ENCODE assay signal across 8 mouse cellular contexts in genomic region chr14:48370322-48370721, GRCm38 (mm10).
A peak's percentile ranks its signal among the peaks of the same experiment; 100 is the strongest.
DNase-seq lines count a peak whose midpoint lies in the region; ATAC-seq and TF ChIP-seq lines count a peak whose summit lies in the region.

No protein-coding gene starts in this region.

- no peaks in the 10 kb centered on the region for H3K4me1 ChIP-seq in heart, embryonic 11.5 days (ENCODE audit: control insufficient read depth, insufficient read depth, low read length)
- no peaks in the 10 kb centered on the region for H3K4me1 ChIP-seq in G1E (ENCODE audit: insufficient read depth, low read depth, low read length)
- no peaks in the 10 kb centered on the region for H3K4me1 ChIP-seq in embryonic facial prominence, embryonic 14.5 days (ENCODE audit: control insufficient read depth, insufficient read depth, low read length)

- no peaks in the 10 kb centered on the region for H3K36me3 ChIP-seq in heart, embryonic 11.5 days (ENCODE audit: control insufficient read depth, insufficient read depth, low read length)
- no peaks in the 10 kb centered on the region for H3K36me3 ChIP-seq in G1E (replicated peaks)
- no peaks in the 10 kb centered on the region for H3K36me3 ChIP-seq in embryonic facial prominence, embryonic 14.5 days (ENCODE audit: control insufficient read depth, insufficient read depth, low read length)

- peak; percentile 56; the same call in 1 of the 2 replicates for TF ChIP-seq CTCF in G1E (IDR thresholded peaks at IDR 0.05; ENCODE audit: low read depth, low read length)

- intact Hi-C loops in heart, postnatal 10 days (cut with DNase I), result loop anchor here (1.0 to 5.0 kb wide), 4 partner anchors 77 to 746 kb away; partner anchors contain the start of gene Tmem260

- no peaks in the 10 kb centered on the region for H3K9me3 ChIP-seq in heart, embryonic 11.5 days (replicated peaks; ENCODE audit: control insufficient read depth, low read length)
- H3K9me3 ChIP-seq in G1E (replicated peaks), result no peaks in the 10 kb centered on the region
- H3K9me3 ChIP-seq in embryonic facial prominence, embryonic 14.5 days (ENCODE audit: control insufficient read depth, low read length), result no peaks in the 10 kb centered on the region

- H3K4me2 ChIP-seq in heart, embryonic 11.5 days, result no peak overlapping the region
- no peak overlapping the region for H3K4me2 ChIP-seq in embryonic facial prominence, embryonic 14.5 days (ENCODE audit: low read depth, low read length)

- DNase-seq in heart, postnatal 10 days, result peak; percentile 31 to 60
- DNase-seq in 3T3-L1 (ENCODE audit: low read depth, low spot score), result peak; percentile 82
- DNase-seq in G1E (ENCODE audit: low spot score), result no peak
- peak; percentile 77 for DNase-seq in embryonic facial prominence, embryonic 14.5 days (ENCODE audit: low spot score)
- DNase-seq in urinary bladder, adult 18-20 months (ENCODE audit: low spot score in 2 of 2), result no peak
- no peak for DNase-seq in thymus, postnatal 25 days

- H3K27ac ChIP-seq in heart, embryonic 11.5 days (ENCODE audit: low read depth, low read length), result no peak overlapping the region
- H3K27ac ChIP-seq in embryonic facial prominence, embryonic 14.5 days (replicated peaks; ENCODE audit: low read depth, low read length), result no peak overlapping the region

- 2% methylated on average over 1 of the region's 1 CpGs for WGBS in heart, embryonic 11.5 days (ENCODE audit: insufficient replicate concordance)
- 0% methylated on average over 1 of the region's 1 CpGs for WGBS in embryonic facial prominence, embryonic 14.5 days

- no peak overlapping the region for H3K9ac ChIP-seq in heart, embryonic 11.5 days (ENCODE audit: low read depth, low read length)
- H3K9ac ChIP-seq in embryonic facial prominence, embryonic 14.5 days (ENCODE audit: low read depth, low read length), result no peak overlapping the region

- H3K4me3 ChIP-seq in heart, embryonic 11.5 days (ENCODE audit: low read depth, low read length), result no peak overlapping the region
- H3K4me3 ChIP-seq in G1E (ENCODE audit: low read depth, low read length), result no peak overlapping the region
- H3K4me3 ChIP-seq in embryonic facial prominence, embryonic 14.5 days (ENCODE audit: low read depth, low read length), result no peak overlapping the region

- no peak for ATAC-seq in heart, embryonic 11.5 days (replicated peaks; ENCODE audit: insufficient number of reproducible peaks, low FRiP score, low TSS enrichment)
- no peak for ATAC-seq in G1E (ENCODE audit: extremely low read depth, insufficient number of reproducible peaks, low FRiP score, poor library complexity, severe bottlenecking)
- ATAC-seq in embryonic facial prominence, embryonic 14.5 days (ENCODE audit: low read depth), result no peak
- ATAC-seq in megakaryocyte-erythroid progenitor cell, adult 5-6 weeks (replicated peaks; ENCODE audit: low FRiP score, low TSS enrichment, poor library complexity, severe bottlenecking), result 0 out of 2 replicates have a peak, but pooled peaks have one; percentile 41

- no peaks in the 10 kb centered on the region; the same call in 1 of the 2 replicates for H3K27me3 ChIP-seq in heart, embryonic 11.5 days (ENCODE audit: control insufficient read depth, insufficient read depth, low read length)
- no peaks in the 10 kb centered on the region for H3K27me3 ChIP-seq in G1E (ENCODE audit: insufficient read depth, low read length)
- no peaks in the 10 kb centered on the region for H3K27me3 ChIP-seq in embryonic facial prominence, embryonic 14.5 days (replicated peaks; ENCODE audit: control insufficient read depth, insufficient read depth, low read length)

Comparison
In these comparisons a context has a peak if more than half of its experiments do, and no peak if none do; other contexts are left out.
1. DNase-seq: peak in heart, postnatal 10 days (2 of 2), 3T3-L1 (single experiment) and embryonic facial prominence, embryonic 14.5 days (single experiment); none in G1E (single experiment), urinary bladder, adult 18-20 months (0 of 2) and thymus, postnatal 25 days (single experiment).